Mouse (Mus musculus): ENCODE results near the gene Cog2.

Cog2 gene

DNA sequence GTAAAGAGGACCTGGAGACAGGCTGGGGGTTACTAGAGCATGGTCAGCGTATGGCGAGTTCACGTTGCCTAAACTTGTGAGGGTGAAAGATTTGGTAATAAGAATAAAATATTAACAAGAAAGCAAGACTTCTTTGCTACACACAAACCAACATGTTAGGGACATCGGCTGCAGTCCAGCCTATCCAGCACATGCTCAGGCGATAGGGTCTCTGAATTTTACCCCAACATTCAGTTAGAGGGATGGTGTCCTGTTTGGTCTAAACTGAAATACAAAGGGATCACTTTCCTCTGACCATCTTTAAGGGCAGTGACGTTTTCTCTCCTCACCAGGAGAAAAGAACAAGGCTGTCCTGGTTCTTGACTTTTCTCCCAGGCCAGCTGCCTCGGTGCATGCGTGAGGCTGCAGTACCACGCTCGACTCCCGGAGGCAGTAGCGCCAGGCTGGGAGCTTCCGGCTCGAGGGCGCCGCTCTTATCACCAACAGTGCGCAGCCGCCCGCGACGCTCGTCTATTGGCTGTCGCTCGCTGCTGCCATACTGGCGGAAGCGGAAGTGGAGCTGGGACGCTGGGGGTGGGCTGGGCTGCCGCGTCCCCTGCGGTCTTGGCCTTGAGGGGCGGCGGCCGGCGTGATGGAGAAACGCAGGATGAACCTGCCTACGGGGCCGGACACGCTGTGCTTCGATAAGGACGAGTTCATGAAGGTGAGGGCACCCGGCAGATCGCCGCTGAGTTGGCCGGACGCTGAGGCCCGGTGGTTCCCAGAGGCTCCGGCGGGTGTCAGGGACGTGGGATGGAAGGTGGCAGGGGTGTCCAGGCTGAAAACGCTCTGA, at the start of gene Cog2:
Cog2 (plus strand) TSS at position 519 of the 832 bp plus-strand sequence.
- peak; percentile 93 to 96 for DNase-seq

DNA sequence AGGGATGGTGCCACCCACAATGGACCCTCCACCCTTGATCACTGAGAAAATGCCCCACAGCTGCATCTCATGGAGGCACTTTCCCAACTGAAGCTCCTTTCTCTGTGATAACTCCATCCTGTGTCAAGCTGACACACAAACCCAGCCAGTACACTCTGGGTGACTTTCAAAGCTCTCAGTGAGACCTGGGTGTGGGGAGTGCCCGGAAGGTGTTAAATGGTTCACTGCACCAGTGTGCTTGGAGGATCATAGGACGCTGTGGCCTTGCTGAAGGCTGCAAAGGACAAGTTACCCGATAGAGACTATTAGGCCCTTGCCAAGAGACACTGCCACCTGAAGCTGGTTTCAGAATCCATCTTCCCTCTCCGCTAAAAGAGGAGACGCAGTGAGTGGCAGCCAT, 44.9 kb upstream of the Cog2 start:
- no peak for DNase-seq

DNA sequence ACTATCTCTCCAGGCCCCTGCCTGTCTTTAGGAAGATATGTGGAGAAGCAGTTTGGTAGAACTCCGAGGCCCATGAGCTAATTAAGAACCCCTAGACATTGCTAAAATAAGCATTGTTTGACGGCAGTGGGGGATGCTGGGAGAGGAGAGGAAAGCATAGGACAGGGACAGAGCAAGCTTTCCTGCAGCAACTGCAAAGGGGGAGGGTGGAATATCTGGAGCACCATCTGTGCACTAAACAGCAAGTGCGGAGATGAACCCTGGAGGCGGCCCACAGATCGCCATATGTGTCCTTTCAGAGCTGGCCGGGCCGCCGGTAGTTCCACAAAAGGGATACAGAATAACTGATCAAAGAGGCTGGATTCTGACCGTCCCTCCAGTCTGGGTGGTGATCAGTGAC, 43.9 kb upstream of the Cog2 start:
- peak; percentile 70 to 74 for DNase-seq

DNA sequence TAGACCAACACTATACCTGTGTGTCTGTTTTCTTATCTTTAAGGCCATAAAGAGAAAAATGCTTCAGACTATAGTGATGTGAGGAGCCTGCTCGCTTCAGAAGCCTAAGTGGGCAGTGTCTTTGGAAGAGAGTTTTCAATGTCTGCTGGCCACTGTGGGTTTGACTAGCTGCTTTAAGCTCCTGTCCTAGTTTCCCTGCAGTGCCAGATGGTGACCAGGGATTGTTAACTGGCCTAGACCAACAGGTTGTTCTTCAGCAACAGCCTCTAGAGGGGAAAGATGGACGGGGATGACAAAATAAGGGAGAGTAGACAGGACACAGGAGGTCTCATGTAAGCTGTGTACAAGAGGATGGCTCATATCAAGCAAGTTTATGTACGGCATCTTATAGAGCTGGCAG, 41.3 kb upstream of the Cog2 start:
- no peak for DNase-seq

DNA sequence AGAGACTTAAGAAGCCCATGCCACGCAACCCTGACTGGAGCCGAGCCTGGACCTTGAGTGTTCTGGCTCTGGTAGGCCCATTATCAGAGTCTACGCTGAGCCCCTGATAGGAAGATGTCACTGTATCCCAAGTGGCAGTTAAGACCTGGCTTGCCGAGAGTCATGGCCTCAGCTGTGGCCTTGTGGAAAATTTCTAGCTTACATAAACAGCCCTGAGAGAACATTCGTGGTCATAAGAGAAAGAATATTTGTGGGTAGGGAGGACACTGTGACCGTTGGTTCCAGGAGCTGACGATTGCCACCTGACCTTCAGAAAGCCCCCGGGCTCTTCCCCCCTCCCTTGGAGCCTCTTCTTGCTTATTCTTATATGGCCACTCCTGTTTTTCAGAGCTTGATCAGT, 40.2 kb upstream of the Cog2 start:
- no peak for DNase-seq

DNA sequence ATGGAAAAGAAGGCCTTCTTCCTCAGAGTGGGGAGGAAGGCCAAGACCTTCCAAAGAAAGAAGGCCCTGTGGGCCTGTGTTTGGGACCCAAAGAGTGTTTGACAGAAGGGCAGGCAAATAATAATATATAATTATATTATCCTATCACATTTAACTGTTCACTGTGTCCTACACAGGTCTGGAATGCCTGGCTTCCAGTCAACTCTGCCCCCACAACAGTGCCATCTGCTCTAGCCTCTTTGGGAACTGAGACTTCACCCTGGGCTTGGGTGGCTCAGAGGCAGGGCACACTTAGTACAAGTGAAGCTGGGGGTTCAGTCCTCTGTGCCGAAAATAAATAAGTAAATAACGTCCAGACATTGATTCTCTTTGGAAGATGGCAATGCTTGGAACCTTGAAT, 37.8 kb upstream of the Cog2 start:
- DNase-seq, result peak; percentile 47 to 66

DNA sequence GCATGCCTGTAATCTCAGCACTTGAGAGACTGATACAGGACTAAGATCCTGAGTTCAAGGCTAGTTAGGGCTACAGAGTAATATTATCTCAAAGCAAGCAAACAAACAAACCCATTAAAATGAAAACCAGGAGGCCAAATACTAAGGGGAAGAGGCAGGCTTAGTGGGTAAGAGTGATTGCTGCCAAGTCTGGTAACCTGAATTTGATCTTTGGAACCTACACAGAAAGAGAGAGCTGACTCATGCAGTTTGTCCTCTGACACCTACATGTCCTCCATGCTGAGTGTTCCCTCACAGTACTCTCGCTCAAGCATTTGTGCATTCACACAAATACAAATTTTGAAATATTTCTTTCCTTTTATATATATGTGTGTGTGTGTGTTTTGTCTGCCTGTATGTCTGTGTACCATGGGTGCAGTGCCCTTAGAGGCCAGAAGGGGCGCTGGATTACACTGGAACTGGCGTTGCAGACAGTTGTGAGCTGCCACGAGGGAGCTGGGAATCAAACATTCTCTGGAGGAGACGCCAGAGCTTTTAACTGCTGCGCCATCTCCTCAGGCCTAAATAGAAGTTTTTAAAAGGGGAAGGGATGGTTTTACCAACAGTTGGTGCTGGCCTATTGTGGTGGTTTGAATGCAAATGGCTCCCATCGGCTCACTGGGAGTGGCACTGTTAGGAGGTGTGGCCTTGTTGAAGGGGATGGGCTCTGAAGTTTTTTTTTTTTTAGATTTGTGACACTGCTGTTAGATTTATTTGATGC, 37.0 kb upstream of the Cog2 start:
- DNase-seq, result no peak

DNA sequence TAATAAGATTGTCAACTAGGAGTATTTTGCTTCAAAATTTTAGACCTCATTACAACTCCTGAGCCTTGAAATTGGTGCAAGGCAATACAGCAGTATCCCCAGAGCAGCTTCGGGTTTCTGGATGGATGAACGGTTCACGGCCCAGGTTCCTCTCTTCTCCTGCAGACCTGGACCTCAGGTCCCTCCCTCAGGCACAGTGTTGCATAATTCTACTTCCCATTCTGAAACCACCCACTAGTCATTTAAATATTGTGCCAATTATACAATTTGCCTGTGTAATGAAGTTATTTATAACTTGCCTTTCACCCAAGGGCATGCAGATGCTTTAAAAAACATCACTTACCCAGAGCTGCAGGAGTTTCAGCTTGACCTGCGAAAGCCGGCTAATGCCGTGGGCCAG, 31.3 kb upstream of the Cog2 start:
- DNase-seq, result no peak

DNA sequence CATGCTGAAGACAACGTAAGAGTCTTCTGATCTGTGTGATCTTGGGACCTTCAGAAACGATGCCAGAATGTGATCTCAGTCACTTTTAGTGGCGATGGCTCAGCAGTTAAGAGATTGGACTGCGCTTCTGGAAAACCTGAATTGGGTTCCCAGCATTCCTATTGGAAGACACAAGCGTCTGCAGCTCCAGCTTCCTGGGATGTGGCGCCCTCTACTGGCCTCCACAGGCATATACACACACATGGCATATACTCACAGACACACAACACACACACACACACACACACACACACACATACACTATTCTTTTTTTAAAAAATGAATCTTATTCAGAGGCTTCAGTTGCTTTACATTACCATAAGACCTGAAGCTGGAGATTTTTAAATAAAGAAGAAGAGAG, 30.8 kb upstream of the Cog2 start:
- DNase-seq, result no peak

DNA sequence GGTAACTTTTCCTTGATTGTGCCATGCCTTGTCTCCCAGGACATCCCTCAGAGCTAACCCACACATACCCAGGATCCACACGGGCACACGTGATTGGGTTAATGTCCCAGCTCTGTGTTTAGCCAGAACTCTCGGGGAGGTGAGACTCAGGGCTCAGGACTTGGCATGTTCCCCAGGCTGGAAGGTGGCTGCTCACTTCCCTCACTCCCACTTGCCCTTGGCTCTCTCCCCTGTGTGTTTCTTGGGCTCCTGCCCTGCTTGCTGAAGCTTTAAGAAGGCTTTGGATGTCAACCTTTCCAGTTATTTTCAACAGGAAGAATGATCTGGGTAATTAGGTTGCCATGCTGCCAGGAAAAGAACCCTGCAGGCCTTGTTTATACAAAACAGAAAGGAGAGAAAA, 26.2 kb upstream of the Cog2 start:
- peak; percentile 85 to 92 for DNase-seq

DNA sequence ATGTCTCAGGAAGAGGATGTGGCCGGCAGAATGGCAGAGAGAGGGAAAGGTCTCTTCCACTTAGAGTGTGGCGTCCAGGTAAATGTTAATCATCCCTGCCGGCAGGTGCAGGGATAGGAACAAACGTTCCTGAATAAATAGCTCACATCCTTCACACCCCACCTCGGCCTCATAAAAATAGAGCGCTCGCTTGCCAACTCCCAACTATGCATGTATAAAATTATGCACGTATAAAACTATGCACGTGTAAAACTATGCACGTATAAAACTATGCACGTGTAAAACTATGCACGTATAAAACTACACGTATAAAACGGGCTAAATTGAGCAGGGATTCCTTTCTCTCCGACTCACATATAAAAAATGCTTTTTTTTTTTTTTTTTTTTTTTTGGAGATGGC, 25.6 kb upstream of the Cog2 start:
- DNase-seq, result peak in 1 of 2 experiments; percentile 36

DNA sequence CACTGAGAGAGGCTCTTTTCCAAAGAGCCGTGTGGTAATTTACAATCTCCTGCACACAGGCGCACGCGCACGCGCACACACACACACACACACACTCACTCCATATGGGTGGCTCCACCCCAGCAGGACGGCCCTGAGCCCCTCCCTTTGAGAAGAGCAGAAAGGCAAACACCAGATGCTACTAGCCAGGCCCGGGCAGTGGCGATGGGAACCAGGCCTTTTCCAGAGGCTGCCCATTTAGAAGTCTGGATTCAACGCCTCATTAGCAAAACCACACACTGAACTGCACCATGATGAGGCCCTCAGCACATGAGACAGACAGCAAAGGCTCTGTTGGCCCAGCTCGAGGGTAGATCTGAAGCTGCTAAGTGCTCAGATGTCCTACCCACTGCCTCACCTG, 24.9 kb upstream of the Cog2 start:
- DNase-seq, result peak; percentile 69 to 76

DNA sequence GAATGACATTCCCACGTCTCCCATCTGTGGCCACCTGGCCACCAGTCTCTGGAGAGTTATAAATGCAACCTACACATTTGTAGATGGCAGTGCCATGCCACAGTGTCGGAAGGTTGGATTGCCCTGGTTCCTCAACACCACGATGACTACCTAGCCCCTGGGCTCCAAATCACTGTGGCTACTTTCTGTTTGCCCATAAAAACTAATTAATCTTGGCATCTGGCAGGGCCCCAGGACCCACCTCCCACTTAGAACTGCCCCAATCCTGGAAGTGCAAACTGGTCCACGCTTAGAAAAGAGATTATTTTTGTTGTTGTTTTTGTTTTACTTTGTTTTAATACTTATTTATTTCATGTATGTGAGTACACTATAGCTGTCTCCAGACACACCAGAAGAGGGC, 24.3 kb upstream of the Cog2 start:
- DNase-seq, result peak in 1 of 2 experiments; percentile 25

DNA sequence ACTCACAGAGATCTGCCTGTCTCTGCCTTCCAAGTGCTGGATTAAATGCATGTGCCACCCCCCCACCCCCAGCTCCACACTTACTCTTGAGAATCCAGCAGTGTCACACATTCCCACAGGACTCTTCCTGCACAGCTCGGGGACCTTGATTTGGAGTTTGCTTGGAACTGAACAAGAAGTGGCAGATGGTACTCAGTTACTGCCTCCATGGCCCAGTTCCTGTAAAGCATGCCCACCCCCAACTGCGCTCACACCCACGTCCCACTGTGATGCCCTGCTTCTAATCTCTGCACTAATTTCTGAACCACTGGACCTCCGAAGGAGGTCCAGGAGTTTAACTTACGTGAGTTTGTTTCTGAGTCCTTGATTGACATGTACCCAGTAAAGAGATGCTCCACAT, 23.7 kb upstream of the Cog2 start:
- DNase-seq, result peak in 1 of 2 experiments; percentile 49

DNA sequence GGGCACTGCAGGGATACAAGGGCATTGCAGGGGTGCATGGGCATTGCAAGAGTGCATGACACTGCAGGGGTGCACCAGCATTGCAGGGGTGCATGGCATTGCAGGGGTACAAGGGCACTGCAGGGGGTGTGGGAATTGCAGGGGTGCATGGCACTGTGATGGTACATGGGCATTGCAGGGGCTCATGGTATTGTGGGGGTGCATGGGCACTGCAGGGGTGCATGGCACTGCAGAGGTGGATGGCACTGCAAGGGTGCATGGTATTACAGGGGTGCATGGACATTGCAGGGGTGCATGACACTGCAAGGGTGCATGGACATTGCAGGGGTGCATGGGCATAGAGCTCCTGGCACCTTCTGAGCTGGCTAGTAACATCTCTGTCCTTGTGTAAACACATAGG, 22.2 kb upstream of the Cog2 start:
- no peak for DNase-seq

DNA sequence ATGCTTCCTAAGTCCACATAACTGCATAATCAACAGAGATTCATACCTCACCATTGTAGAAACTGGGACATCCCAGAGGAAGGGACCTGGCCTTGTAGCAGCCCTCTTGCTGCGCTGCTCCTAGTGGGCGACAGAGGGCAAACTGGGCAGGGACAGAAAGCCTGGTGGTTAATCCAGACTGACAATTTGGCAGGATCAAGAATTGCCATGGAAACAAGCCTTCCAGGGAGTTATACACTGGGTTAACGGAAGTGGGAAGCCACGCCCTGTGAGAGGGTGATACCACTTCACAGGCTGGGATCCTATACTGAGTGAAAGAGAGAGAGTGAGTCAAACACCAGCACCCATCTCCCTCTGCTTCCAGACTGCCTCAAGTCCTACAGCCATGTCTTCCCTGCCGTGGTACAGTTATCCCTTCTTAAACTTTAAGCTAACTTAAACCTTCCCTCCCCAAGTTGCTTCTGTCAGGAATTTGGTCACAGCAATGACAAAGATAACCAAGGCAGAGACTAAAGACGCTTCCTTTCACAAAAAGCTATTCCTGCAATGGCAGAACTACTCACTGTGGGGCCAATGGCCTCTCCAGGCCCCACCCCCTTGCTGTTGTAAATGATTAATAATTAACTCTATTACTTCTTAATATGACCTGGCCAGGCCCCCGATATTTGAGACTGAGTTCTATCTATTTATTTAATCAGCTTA, 21.2 kb upstream of the Cog2 start:
- DNase-seq, result no peak

DNA sequence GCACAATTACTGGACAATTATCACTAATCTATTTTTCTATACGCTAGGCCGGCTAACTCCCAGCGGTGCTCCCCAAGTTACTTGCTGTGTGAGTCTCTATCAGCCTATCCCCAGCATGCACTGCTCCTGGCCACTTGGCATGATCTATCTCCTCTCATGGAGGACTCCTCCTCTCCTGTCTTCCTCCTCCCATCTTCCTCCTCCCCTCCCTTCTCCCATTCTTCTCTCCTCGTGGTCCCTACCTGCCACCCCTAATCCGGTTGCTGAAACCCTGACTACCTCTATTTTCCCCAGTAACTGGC, 20.7 kb upstream of the Cog2 start:
- DNase-seq, result no peak

DNA sequence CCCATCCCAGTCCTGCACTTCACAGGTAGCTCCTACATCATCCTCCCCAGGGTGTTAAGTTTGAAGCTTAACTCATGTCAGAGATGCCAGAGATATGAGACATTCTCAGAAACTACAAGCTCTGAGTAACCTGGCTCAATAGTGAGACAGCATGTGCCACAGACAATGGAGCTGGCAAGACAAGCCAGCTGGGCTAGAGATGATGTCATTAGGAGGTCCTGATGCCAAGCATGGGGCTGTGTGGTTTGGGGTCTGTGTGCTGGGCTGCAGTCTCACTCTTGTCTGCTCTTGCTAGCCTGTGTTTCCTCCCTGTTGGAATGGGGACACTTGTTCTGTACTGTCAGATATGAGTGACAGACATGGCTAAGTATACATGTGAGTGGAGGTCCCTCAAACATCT, 14.9 kb upstream of the Cog2 start:
- DNase-seq, result no peak

DNA sequence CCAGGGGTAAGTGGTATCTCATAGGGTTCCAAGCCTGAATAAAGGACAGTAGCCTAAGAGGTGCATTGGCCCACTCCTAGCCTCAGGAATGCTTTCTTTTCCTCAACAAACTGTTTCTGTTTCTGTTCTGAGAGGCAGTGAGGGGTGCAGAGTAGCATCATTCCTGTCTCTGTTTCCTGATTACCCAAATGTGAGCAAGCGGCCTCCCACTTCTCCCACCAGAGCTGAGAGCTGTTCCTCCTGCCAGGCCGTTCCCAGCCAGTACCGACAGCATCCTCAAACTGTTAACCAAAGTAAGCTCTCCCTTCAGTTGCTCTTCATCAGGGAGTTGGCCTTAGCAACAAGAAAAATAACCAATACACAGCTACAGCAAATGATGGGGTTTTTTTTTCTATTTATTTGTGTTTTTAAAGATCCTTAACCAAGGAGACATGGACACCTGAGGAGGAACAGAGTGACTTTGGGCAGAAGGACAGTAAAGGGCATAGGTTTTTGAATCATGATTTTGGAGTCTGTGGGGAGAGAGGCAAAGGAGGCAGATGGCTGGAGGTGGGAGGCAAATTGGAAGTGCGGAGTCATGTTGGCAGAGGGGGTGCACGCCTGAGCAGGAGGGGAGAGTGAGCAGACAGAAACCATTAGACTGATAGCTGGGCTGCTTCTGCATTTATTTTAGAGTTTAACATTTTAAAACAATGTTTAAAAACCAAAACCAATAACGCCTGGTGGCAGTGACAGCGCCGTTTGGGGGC, 12.8 kb upstream of the Cog2 start:
- DNase-seq, result peak; percentile 77 to 83

DNA sequence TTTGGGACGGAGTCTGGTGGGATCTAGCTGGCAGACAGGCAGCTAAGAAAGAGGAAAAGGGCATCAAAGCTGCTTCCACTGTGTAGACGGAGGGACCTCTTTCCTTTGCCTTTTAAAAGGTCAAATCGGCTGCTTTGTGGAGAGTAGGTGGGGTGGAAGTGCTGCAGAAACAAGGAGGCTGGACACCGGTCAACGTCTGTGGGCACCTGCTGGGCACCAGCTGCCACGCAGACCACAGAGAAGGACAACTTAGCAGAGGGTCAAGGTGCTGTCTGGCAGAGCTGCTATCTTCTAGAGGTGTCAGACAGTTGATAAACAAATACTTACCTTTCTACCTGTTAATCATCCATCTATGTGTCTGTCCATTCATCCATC, 12.3 kb upstream of the Cog2 start:
- DNase-seq, result peak; percentile 78 to 83

DNA sequence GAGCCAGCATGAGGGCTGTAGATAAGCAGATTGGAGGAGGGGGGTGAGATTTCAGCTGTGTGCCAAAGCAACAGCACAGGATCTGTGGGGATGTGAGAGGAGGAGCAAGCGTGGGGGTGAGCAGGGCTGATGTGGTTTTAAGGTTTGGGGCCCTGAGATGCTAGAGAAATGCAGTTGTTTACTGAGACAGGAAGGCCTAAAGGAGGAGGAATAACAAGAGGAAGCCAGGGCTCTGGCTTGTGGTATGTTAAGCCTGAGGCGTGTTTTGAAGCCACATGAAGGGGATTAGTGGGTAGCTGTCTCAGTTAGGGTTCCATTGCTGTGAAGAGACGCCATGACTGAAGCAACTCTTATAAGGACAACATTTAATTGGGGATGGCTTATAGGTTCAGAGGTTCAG, 11.4 kb upstream of the Cog2 start:
- no peak for DNase-seq

DNA sequence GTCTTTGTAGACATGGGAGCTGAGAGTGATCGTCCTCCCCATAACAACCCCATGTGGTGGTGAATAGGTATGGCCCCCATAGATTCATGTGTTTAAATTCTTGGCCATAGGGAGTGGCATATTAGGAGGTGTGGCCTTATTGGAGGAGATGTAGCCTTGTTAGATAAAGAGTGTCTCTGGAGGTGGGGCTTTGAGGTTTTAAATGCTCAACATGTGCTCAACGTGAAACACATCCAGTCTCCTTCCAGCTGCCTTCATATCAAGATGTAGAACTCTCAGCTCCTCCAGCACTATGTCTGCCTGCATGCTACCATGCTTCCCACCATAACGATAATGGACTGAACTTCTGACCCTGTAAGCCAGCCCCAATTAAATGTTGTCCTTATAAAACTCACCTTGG, 4.5 kb upstream of the Cog2 start:
- no peak for DNase-seq

DNA sequence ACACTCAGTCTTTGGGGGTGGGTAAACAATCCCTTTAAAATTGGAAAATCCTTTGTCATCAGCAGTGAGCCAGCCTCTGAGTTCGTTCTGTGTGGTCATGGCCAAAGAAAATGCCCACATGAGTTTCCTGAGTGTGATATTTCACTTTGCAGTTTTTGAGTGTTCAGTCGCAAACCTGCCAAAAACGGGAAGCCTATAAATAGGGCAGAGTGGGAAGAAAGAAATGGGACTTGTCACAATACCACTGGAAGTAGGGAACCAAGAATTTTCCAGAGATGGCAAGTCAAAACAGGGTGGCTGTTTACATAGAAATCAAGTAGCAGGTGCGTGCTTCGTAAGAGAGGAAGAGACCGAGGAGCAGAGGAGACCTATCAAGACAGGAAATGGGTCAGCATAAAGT, 4.0 kb upstream of the Cog2 start:
- DNase-seq, result no peak
